Mouse (Mus musculus): ENCODE data around the gene Tshz2.
A peak's percentile ranks its signal among the peaks of the same experiment; 100 is the strongest.

Gene Tshz2

GRCm38 (mm10) chr2:169747114-169747642, 114.4 kb downstream of the Tshz2 start:
- Histone ChIP-seq H3K27me3 (ENCODE audit: control insufficient read depth, insufficient read depth, low read length, poor library complexity, severe bottlenecking) (no peaks in the 10 kb centered on the region), H3K36me3 (ENCODE audit: control insufficient read depth, insufficient read depth, low read length, poor library complexity, severe bottlenecking) (no peaks in the 10 kb centered on the region)
- DNase-seq (ENCODE audit: low read depth, low spot score) = no peak

- H3K36me3 ChIP-seq (ENCODE audit: control insufficient read depth, insufficient read depth, low read length, poor library complexity, severe bottlenecking) = no peaks in the 10 kb centered on the region
- H3K27me3 ChIP-seq (ENCODE audit: control insufficient read depth, insufficient read depth, low read length, poor library complexity, severe bottlenecking) = no peaks in the 10 kb centered on the region
- no peak for DNase-seq (ENCODE audit: low read depth, low spot score)
These were observed 116.6 kb downstream of the Tshz2 start for GRCm38 (mm10) chr2:169749331-169749945.

GRCm38 (mm10) chr2:169750574-169751491, 118.0 kb downstream of the Tshz2 start:
- no peaks in the 10 kb centered on the region for H3K27me3 ChIP-seq (ENCODE audit: control insufficient read depth, insufficient read depth, low read length, poor library complexity, severe bottlenecking)
- H3K36me3 ChIP-seq (ENCODE audit: control insufficient read depth, insufficient read depth, low read length, poor library complexity, severe bottlenecking) = no peaks in the 10 kb centered on the region
- no peak for DNase-seq (ENCODE audit: low read depth, low spot score)

- no peak for DNase-seq (ENCODE audit: low read depth, low spot score)
- Histone ChIP-seq H3K36me3 (ENCODE audit: control insufficient read depth, insufficient read depth, low read length, poor library complexity, severe bottlenecking) (no peaks in the 10 kb centered on the region), H3K27me3 (ENCODE audit: control insufficient read depth, insufficient read depth, low read length, poor library complexity, severe bottlenecking) (no peaks in the 10 kb centered on the region)
These were observed 119.3 kb downstream of the Tshz2 start for GRCm38 (mm10) chr2:169752126-169752525.

- DNase-seq (ENCODE audit: low read depth, low spot score) = no peak
- Histone ChIP-seq H3K27me3 (ENCODE audit: control insufficient read depth, insufficient read depth, low read length, poor library complexity, severe bottlenecking) (no peaks in the 10 kb centered on the region), H3K36me3 (ENCODE audit: control insufficient read depth, insufficient read depth, low read length, poor library complexity, severe bottlenecking) (no peaks in the 10 kb centered on the region)
These were observed 120.6 kb downstream of the Tshz2 start for GRCm38 (mm10) chr2:169753432-169753831.

- Histone ChIP-seq H3K27me3 (ENCODE audit: control insufficient read depth, insufficient read depth, low read length, poor library complexity, severe bottlenecking) (no peaks in the 10 kb centered on the region), H3K36me3 (ENCODE audit: control insufficient read depth, insufficient read depth, low read length, poor library complexity, severe bottlenecking) (no peaks in the 10 kb centered on the region)
- DNase-seq (ENCODE audit: low read depth, low spot score) = no peak
These were observed 122.3 kb downstream of the Tshz2 start for GRCm38 (mm10) chr2:169755091-169755490.

- no peaks in the 10 kb centered on the region for H3K36me3 ChIP-seq (ENCODE audit: control insufficient read depth, insufficient read depth, low read length, poor library complexity, severe bottlenecking)
- no peaks in the 10 kb centered on the region for H3K27me3 ChIP-seq (ENCODE audit: control insufficient read depth, insufficient read depth, low read length, poor library complexity, severe bottlenecking)
- no peak for DNase-seq (ENCODE audit: low read depth, low spot score)
These were observed 125.3 kb downstream of the Tshz2 start for GRCm38 (mm10) chr2:169758120-169758519.

- no peaks in the 10 kb centered on the region for H3K27me3 ChIP-seq (ENCODE audit: control insufficient read depth, insufficient read depth, low read length, poor library complexity, severe bottlenecking)
- H3K36me3 ChIP-seq (ENCODE audit: control insufficient read depth, insufficient read depth, low read length, poor library complexity, severe bottlenecking) = no peaks in the 10 kb centered on the region
- DNase-seq (ENCODE audit: low read depth, low spot score) = peak; percentile 5
These were observed 127.3 kb downstream of the Tshz2 start for GRCm38 (mm10) chr2:169760117-169760516.

GRCm38 (mm10) chr2:169761726-169762125, 128.9 kb downstream of the Tshz2 start:
- Histone ChIP-seq H3K36me3 (ENCODE audit: control insufficient read depth, insufficient read depth, low read length, poor library complexity, severe bottlenecking) (no peaks in the 10 kb centered on the region), H3K27me3 (ENCODE audit: control insufficient read depth, insufficient read depth, low read length, poor library complexity, severe bottlenecking) (no peaks in the 10 kb centered on the region)
- DNase-seq (ENCODE audit: low read depth, low spot score) = no peak

- Histone ChIP-seq H3K36me3 (ENCODE audit: control insufficient read depth, insufficient read depth, low read length, poor library complexity, severe bottlenecking) (no peaks in the 10 kb centered on the region), H3K27me3 (ENCODE audit: control insufficient read depth, insufficient read depth, low read length, poor library complexity, severe bottlenecking) (no peaks in the 10 kb centered on the region)
- no peak for DNase-seq (ENCODE audit: low read depth, low spot score)
These were observed 129.5 kb downstream of the Tshz2 start for GRCm38 (mm10) chr2:169762301-169762700.

- no peak for DNase-seq (ENCODE audit: low read depth, low spot score)
- Histone ChIP-seq H3K27me3 (ENCODE audit: control insufficient read depth, insufficient read depth, low read length, poor library complexity, severe bottlenecking) (no peaks in the 10 kb centered on the region), H3K36me3 (ENCODE audit: control insufficient read depth, insufficient read depth, low read length, poor library complexity, severe bottlenecking) (no peaks in the 10 kb centered on the region)
These were observed 130.9 kb downstream of the Tshz2 start for GRCm38 (mm10) chr2:169763716-169764115.

GRCm38 (mm10) chr2:169766247-169766646, 133.4 kb downstream of the Tshz2 start:
- Histone ChIP-seq H3K27me3 (ENCODE audit: control insufficient read depth, insufficient read depth, low read length, poor library complexity, severe bottlenecking) (no peaks in the 10 kb centered on the region), H3K36me3 (ENCODE audit: control insufficient read depth, insufficient read depth, low read length, poor library complexity, severe bottlenecking) (no peaks in the 10 kb centered on the region)
- no peak for DNase-seq (ENCODE audit: low read depth, low spot score)

GRCm38 (mm10) chr2:169767281-169767680, 134.5 kb downstream of the Tshz2 start:
- Histone ChIP-seq H3K36me3 (ENCODE audit: control insufficient read depth, insufficient read depth, low read length, poor library complexity, severe bottlenecking) (no peaks in the 10 kb centered on the region), H3K27me3 (ENCODE audit: control insufficient read depth, insufficient read depth, low read length, poor library complexity, severe bottlenecking) (no peaks in the 10 kb centered on the region)
- no peak for DNase-seq (ENCODE audit: low read depth, low spot score)

GRCm38 (mm10) chr2:169775078-169775477, 142.3 kb downstream of the Tshz2 start:
- DNase-seq (ENCODE audit: low read depth, low spot score) = no peak
- Histone ChIP-seq H3K36me3 (ENCODE audit: control insufficient read depth, insufficient read depth, low read length, poor library complexity, severe bottlenecking) (no peaks in the 10 kb centered on the region), H3K27me3 (ENCODE audit: control insufficient read depth, insufficient read depth, low read length, poor library complexity, severe bottlenecking) (no peaks in the 10 kb centered on the region)

GRCm38 (mm10) chr2:169777242-169777641, 144.4 kb downstream of the Tshz2 start:
- Histone ChIP-seq H3K27me3 (ENCODE audit: control insufficient read depth, insufficient read depth, low read length, poor library complexity, severe bottlenecking) (no peaks in the 10 kb centered on the region), H3K36me3 (ENCODE audit: control insufficient read depth, insufficient read depth, low read length, poor library complexity, severe bottlenecking) (no peaks in the 10 kb centered on the region)
- DNase-seq (ENCODE audit: low read depth, low spot score) = no peak
